Mouse (Mus musculus) heart, adult 2 months (tissue): ENCODE data around the gene Slc4a4.

Source experiments
- CTCF ChIP-seq: fragments of 200-600 bp; IDR thresholded peaks from 2 replicates; pipeline ENCODE4 v1.8.1; 2022; ENCODE audit warnings: antibody characterized with exemption, mild to moderate bottlenecking, moderate library complexity
- EP300 ChIP-seq: fragments of 200-500 bp; IDR thresholded peaks from 2 replicates; pipeline ENCODE4 v1.6.1; 2011; ENCODE audit warnings: low read depth, low read length, control low read depth; ENCODE audit not compliant: insufficient read depth
- POLR2A ChIP-seq: fragments of 200-500 bp; IDR thresholded peaks from 2 replicates; pipeline ENCODE4 v1.6.1; 2011; ENCODE audit warnings: mild to moderate bottlenecking, low read depth, low read length, control low read depth; ENCODE audit not compliant: insufficient read depth

DNA sequence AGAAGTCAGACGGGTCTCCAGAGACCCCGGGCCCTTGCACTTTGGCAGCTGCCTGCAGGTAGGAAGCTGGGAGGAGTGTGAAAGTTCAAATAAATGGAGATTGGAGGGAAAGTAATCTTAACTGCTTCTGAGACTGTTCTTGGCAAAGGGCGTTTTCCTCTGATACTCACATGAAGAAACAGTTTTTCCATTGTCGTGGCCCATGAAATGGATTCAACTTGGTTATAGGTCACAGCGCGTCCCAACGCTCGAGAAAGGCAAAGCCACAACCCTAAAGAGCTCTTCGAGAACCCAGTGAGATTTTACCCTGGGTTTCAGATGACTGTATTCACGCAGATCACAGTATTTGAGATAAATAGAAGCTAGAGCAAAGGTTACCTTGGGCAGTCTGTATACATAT is 31.0 kb downstream of the Slc4a4 start:
- TF ChIP-seq POLR2A: no peak
- no peak for TF ChIP-seq EP300
- TF ChIP-seq CTCF: no peak
